Mouse (Mus musculus): ENCODE data around the gene Dhx30.
"Not testable (repeated sequence)": the region's sequence is repeated elsewhere in the genome, so short reads cannot be mapped to it uniquely, and the experiment has no call there.

The Dhx30 gene

DNA sequence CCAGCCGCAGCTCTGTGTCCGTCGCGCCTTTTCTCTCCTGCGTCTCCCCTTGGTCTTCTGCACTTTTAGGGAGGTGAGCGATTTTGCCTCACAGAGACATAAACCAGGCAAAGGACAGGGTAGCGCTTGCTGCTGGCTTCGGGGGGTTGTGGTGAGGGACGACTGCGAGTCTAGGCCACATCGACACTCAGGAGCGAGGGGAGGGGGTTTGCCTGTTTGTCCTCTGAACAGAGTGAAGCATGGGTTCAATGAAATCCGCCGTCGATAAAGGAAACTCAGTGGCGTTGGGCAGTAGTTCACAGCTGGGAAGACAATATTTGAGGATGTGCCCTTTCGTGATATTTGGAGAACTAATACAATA, at the start of gene Dhx30:
Gene Dhx30, minus strand, starts transcription at position 52 of the 361 bp plus-strand sequence.
- DNase-seq (ENCODE audit: low read depth), result no peak

DNA sequence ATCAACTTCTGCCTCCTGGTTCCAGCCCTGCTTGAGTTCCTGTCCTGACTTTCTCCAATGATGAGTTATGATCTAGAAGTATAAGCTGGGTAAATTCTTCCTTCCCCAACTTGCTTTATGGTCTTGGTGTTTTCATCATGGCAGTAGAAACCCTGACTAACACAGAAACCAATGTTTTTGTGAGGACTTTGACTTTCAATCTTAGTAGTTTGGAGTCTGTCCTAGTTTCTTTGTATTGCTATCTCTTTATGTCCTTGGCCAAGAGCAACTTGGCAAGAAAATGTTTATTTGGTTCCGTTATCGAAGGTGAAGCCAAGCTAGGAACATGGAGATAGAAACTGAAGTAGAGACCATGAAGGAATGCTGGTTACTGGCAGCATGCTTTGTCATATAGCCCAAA, 45.4 kb upstream of the Dhx30 start:
- no peak for DNase-seq (ENCODE audit: low read depth)

DNA sequence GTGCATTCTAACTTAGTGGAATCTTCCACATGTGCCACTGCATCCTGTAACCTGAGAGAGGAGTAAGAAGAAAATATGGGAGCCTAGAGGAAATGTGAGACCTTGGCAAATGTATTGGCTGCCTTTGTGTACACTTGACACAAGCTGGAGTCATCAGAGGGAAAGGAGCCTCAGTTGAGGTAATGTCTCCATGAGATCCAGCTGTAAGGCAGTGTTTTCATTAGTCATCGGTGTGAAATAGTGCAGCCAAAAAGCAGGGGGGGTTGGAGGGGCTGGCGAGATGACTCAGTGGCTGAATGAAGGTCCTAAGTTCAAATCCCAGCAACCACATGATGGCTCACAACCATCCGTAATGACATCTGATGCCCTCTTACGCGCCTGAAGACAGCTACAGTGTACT, 44.8 kb upstream of the Dhx30 start:
- no peak for DNase-seq (ENCODE audit: low read depth)

DNA sequence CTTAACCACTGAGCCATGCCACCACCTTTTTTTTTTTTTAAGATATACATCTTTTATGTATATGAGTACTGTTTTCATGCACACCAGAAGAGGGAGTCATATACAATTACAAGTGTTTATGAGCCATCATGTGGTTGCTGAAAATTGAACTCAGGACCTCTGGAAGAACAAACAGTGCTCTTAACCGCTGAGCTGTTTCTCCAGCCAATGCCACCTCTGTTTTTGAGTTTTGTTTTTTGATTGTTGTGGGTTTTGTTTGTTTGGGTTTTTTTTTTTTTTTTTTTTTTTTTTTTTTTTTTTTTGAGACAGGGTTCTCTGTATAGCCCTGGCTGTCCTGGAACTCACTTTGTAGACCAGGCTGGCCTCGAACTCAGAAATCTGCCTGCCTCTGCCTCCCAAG, 42.9 kb upstream of the Dhx30 start:
- not testable (repeated sequence) for DNase-seq (ENCODE audit: low read depth)

DNA sequence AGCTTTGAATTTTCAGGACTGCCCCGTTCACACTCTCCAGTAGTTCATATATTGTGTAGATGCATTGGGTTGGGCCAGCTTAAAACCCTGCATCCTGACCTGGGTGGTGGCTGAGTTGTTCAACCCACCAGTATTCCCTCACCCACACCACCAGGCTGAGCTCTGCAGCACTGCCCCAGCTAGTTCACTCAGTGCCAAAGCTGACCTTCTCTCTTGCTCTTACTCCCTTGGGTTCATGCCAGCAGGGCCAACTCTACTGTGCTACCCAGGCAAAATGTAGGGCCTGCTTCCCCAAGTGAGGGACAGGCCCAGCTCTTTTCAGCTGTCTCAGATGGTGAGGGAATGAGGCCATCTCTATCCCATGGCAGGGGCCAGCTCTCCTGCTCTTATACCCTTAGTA, 41.4 kb upstream of the Dhx30 start:
- no peak for DNase-seq (ENCODE audit: low read depth)

DNA sequence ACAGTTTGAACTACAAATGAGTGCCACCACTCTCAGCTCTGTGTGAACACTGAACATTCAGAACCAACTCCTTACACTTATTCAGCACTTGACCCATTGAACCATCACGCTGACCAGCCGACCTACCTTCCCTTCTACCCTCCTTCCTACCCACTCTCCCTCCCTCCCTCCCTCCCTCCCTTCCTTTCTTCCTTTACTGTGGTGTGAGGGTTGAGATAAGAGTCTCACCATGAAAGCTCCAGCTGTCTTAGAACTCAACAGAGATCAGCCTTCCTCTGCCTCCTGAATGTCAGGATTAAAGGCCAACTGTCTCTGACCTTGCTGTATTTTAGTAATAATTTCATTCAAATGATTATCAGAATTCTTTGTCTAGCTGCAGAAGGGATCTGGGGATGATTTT, 31.0 kb upstream of the Dhx30 start:
- DNase-seq (ENCODE audit: low read depth), result no peak

DNA sequence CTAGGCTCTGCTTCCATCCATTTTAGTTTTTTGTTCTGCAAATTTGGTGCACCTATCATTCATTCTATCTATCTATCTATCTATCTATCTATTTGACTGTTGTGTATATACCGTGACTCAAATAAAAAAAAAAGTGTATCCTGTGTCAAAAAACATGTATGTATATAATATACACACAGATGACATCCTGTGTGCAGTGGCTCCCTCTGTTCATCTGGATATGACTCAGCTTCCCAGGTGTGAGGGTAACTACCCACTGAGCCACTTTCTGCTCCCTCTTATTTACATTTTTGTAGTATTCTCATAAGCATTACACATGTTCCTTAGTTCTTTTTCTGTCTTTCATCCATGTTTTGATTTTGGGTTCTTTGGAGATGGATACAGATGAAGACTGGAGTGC, 24.5 kb upstream of the Dhx30 start:
- DNase-seq (ENCODE audit: low read depth), result peak; percentile 44

DNA sequence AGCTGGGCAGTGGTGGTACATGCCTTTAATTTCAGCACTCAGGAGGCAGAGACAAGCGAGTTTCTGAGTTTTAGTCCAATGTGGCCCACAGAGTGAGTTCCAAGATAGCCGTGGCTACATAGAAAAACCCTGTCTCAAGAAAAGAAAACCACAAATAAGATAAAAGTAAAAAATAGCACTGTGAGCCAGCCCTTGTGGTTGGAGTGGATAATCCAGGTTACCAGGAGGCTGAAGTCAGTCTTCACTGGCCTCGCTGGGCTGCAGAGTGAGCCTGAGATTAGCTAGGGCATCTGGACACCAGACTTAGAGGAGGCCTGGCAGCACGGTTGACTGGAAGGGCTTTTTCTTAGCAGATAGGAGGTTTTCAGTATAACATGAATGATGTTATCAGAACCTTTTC, 21.5 kb upstream of the Dhx30 start:
- DNase-seq (ENCODE audit: low read depth), result no peak

DNA sequence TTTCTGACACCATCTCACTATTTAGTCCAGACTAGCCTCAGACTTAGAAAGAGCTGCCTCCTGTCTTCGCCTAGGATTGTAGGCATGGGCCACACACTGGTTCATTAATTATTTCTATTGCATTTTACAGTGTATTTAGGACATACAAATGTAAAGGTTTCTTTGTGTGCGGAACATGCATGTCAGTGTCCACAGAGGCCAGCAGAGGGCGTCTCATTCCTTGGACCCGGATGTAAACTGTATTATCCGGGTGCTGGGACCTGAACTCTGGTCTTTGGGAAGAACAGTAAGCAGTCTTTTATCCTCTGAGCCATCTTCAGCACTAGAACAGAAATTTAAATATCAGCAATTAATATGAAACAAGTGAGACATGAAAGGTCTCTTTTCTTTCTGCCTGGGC, 16.5 kb upstream of the Dhx30 start:
- DNase-seq (ENCODE audit: low read depth), result peak; percentile 65

DNA sequence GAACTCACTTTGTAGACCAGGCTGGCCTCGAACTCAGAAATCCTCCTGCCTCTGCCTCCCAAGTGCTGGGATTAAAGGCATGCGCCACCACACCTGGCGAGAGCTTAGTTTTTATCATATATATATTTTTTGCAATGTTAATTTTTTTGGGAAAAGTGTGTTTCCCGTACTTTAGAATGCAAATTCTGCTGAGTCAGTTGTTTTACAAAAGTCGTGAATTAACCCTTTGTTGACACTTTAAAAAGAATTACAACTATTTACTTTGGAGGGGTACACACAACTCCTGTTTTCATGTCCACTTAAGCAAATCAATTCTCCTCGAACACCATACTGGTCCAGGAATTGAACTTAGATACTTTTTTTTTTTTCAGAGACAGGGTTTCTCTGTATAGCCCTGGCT, 15.3 kb upstream of the Dhx30 start:
- peak; percentile 17 for DNase-seq (ENCODE audit: low read depth)

DNA sequence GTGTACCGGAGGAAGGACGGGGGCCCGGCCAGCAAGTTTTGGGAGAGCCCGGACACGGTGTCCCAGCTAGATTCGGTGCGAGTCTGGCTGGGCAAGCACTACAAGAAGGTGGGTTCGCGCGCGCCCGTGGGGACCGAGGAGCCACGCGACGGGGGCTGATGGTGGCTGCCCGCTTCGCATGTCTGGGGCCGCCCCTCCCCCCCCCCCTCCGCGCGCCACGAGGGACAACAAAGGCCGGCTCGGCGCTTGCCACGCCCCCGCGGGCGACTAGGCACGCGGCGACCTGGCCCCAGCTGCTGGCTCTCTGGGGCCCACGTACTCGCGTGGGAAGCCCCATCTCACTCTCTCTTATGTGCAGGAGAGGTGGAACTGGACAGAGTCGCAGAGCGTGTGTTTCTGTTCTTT, 14.6 kb upstream of the Dhx30 start:
- peak; percentile 79 for DNase-seq (ENCODE audit: low read depth)

DNA sequence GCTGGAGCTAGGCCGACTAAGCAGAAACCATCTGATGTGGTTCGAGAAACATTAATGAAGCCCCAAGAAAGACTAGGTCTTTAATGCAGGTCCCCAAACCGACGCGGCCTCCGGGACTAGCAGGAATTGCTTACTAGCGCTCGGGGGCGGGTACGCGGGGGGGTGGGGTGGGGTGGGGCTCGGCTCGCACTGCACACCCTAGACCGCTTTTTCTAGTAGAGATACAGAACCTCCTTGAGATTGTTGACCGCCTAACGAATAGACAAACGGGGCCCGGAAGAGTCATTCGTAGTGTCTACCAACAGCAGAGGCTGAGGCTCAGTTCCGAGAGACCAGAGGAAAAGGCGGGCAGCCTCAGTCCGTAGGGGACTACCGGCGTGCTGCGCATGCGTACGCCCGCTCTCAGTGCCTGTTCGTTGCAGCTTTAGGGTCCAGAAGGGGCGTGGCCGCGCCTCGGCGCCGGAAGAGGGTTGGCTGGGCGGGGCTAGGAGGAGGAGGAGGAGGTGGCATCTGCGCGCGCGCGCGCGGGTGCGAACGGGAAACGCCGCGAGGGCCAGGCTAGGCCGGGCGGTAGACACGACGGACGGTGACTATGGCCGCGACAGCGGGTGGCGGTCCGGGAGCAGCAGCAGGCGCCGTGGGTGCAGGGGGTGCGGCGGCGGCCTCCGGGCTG, 14.0 kb upstream of the Dhx30 start:
- DNase-seq (ENCODE audit: low read depth), result peak; percentile 100

DNA sequence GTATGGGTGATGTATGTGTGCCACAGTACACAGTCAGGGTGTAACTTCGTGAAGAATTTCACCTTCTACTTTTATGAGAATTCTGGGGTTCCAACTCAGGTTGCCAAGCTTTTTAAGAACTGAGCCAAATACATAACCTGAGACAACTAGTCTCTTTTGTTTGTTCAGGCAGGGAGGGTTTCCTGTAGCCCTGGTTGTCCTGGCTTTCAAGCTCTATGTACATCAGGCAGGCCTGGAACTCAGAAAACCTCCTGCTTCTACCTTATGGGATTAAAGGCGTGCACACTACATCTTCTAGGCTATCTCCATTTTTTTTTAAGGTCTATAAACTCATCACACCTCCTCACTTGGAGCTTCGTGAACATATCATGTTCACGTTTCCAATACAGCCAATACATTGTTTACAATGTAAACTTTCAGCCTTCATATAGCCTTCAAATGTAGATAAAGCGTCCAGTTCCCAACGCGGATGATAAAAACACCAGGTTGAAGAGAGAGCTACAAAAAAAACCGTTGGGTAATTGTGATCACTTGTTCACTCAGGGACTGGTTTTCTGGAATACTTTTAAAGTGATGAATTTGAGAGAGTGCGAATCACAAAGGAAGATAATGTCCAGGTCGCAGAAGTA, 13.4 kb upstream of the Dhx30 start:
- DNase-seq (ENCODE audit: low read depth), result no peak

DNA sequence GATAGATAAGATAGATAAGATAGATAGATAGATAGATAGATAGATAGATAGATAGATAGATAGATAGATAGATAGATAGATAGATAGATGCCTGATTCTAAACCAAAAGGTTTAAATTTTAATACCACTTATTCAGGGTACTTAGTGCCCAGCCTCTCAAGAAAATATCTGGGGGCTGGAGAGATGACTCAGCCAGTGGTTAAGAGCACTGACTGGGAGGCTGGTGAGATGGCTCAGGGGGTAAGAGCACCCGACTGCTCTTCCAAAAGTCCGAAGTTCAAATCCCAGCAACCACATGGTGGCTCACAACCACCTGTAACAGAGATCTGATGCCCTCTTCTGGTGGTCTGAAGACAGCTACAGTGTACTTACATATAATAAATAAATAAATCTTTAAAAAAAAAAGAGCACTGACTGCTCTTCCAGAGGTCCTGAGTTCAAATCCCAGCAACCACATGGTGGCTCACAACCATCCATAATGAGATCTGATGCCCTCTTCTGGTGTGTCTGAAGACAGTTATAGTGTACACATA, 6.4 kb upstream of the Dhx30 start:
- DNase-seq (ENCODE audit: low read depth), result not testable (repeated sequence)

DNA sequence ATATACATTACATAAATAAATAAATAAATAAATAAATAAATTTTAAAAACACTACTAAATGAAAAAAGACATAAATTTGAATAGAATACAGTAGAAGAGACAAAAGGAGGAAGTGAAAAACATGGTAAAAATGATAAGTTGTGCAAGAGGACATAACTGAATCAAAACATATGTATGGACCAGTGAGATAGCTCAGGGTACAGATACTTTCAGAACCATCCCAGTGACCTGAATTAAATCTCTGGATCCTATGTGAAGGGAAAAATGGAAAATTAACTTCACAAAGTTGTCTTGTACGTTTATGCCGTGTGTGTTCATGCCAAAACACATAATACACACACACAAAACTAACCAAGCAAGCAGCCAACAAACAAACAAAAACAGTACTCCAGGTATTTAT, 5.7 kb upstream of the Dhx30 start:
- no peak for DNase-seq (ENCODE audit: low read depth)

DNA sequence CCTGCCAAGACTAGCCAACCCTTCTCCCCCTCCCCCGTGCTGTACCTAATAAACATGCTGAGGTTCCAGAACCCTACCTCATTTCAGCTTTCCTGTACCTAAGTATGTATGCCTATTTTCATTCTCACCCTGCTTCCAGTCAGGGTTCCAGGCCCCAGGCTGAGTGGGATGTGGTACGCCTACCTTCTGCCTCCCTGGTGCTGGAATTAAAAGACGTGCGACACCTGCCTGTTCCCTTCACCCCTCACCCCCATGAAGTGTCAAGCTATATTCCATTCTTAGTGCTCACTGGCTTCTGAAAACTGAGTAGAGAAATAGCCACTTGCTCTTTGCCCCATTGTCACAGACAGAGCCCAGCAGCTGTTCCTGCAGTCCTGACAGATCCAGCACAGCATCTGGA, 3.8 kb upstream of the Dhx30 start:
- DNase-seq (ENCODE audit: low read depth), result no peak

DNA sequence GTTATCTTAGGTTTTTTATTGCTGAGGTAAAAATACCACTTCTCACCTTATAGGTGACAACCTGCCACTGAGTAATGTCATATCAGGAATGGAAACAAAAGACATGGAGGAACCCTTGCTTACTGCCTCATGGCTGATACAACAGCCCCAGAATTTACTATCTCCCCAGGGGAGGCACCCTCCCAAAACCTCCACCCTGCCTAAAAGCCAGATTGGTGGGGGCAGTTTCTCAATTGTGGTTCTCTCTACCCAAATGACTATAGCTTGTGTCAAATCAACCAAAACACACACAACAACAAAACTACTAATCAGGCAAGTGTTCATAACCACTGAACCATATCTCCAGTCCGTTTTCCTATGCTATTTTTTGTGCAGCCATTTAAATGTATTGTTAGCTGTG, 619 bp upstream of the Dhx30 start:
- peak; percentile 33 for DNase-seq (ENCODE audit: low read depth)

DNA sequence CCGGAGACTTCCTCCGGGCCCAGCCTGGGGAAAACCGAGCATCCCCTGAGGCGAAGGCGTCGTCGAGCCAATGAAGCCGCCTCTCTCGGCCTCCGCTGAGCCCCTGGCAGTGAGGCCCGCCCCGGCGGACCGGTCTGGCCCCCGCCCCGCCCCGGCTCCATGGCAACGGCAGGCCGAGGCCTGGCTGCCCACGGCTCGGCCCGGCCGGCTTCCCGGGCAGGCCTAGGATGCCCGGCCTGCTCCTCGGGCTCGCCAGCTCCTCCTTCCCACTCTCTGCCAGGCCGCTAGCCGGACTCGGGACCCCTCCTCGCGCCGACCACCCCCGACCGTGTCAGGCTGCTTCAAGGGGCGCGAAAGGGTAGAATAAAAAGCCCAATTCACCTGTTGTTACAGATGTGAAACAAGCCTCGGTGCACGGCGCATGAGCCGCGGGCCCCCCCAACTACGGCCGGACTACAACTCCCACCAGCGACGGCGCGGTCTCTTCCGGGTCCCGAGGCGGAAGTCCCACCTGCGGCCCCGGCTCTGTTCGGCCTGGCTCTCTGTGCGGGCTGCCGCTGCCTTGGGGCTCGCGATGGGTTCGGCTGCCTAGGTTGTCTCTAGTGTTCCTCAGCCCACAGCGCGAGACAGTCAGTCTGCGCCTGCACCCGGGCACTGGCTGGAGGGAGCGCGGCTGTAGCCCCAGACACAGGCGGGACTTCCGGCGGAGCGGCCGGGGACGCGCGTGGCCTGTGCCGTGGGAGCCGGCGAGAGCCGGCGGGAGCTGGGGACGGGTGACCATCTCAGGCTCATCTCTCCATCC, 452 bp downstream of the Dhx30 start, which contains the start of gene Smarcc1:
Gene Smarcc1, plus strand, starts transcription at position 732 of the 802 bp plus-strand sequence.
- DNase-seq (ENCODE audit: low read depth), result peak; percentile 89

DNA sequence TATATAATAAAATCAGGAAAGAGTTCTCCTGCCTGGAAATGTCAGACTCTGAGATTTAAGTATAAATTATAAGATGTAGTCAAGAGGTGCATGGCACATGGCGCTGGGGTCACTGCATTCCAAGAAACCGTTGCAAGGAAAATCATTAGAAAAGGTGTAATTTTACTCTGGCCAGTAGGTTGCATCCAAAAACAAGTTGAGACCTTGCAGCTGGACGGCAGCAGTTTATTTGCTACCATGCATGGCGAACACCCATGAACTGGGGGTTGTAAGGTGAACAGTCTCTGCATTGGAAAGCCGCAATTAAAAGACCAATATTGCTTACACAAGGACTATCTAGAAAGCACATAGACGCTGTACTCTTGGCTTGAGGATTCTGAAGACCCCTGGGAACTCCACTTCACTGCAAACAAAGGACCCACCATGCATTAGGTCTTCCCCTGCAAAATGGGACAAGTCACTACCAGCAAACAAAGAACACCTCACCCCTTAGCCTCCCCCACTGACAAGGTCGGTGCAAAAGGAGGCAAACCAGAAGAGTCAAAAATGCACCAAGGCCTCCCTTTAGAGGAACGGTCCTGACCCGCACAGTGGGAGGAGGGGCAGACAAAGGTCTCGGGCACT, 1.2 kb downstream of the Dhx30 start:
- no peak for DNase-seq (ENCODE audit: low read depth)

DNA sequence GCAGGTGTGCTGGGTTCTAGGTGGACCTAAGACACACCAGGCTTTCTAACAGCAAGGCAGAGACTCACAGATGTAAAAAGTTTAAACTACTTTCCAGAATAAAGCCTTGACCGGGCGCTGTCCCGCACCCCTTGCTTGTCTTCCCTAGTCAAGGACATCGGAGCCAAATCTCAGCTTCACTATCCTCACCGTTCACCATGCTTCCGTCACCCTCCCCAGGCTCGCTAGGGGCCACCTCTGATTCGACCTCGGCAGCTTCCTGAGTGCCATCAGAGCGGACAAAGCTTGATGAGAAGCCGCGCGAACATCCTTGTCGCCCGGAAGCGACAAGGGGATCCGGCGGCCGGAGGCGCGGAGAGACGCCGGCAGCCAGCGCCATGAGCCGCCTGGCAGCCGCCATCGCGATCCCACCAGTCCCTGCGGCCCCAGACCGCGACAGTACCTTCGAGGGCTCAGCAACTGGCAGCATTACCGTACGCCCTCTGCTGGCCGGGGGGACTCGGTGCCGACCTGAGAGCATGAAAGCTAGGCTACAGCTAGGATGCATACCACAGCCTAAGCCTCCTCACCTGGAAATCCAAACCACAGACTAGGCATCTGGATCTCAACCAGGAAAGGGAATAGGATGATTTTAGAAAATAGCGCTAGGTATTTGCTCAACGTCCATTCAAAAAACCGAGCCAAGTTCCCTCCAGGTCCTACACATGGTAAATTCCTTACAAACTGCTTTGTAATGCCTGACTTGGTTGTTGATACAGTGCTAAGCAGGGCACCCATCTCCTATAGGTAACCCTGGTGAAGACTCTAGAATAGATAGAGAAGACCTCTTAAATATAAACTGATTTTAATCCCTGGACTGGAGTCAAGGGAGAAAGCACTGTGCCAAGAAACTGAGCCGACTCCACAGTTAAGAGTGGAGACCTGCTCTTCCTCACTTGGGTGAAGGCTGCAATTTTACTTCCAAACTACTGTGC, 16.7 kb downstream of the Dhx30 start:
- peak; percentile 94 for DNase-seq (ENCODE audit: low read depth)

DNA sequence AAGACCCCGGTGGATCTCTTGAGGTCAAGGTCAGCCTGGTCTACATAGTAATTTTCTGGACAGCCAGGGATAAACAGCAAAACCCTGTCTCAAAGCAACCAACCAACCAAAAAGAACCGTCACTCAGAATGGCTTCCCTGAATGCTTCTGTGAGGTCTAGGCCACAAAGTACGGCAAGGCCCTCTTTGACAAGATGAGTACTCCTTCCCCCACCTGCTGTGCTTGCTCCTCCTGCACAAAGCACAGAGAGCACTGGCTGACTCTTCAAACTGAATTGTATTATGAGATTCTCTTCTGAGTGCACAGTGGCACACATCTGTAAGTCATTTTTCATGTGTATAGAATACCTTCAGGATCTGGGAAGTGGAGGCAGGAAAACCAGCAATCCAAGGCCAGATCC, 19.8 kb downstream of the Dhx30 start:
- DNase-seq (ENCODE audit: low read depth), result no peak

Data from induced T-regulatory cell, adult 2 months (primary cell).